Mouse (Mus musculus) limb, embryonic 11.5 days (tissue): ENCODE data around the gene Figla. TPM values are rescaled to one million over a fixed set of nuclear protein-coding genes. Genes with fewer than 3 reads are reported as not detected.

Source experiments
- ATAC-seq: fragments of 200-750 bp; cut with Nextera tagmentation; 2 replicates; pipeline ENCODE4 v1.8.0; 2017; ENCODE audit warnings: low read depth; ENCODE audit not compliant: insufficient number of reproducible peaks, low FRiP score, low TSS enrichment
- DNase-seq: peaks from one replicate; pipeline ENCODE4 v3.0.0-alpha.2; 2015; ENCODE audit warnings: low spot score
- H3K27ac ChIP-seq: fragments of 300-500 bp; sonication (generic); replicated peaks from 2 replicates; pipeline ENCODE4 v1.5.1; 2014; ENCODE audit warnings: low read depth, mild to moderate bottlenecking, low read length
- H3K27me3 ChIP-seq: fragments of 300-500 bp; sonication (generic); 2 replicates; pipeline ENCODE4 v1.6.1; 2014; ENCODE audit warnings: mild to moderate bottlenecking, low read length, mixed read lengths; ENCODE audit not compliant: control insufficient read depth, insufficient read depth
- H3K36me3 ChIP-seq: fragments of 300-500 bp; sonication (generic); 2 replicates; pipeline ENCODE4 v1.6.1; 2014; ENCODE audit warnings: mild to moderate bottlenecking, low read length, moderate library complexity, mixed read lengths; ENCODE audit not compliant: control insufficient read depth, insufficient read depth
- H3K4me1 ChIP-seq: fragments of 300-500 bp; sonication (generic); 2 replicates; pipeline ENCODE4 v1.6.1; 2014; ENCODE audit warnings: low read length, mixed read lengths; ENCODE audit not compliant: control insufficient read depth, insufficient read depth
- H3K4me2 ChIP-seq: fragments of 300-500 bp; sonication (generic); 2 replicates; pipeline ENCODE4 v1.6.1; 2014; ENCODE audit warnings: low read depth, mild to moderate bottlenecking, moderate library complexity; ENCODE audit not compliant: severe bottlenecking
- H3K4me3 ChIP-seq: fragments of 300-500 bp; sonication (generic); 2 replicates; pipeline ENCODE4 v1.5.1; 2014; ENCODE audit warnings: low read depth, low read length
- H3K9ac ChIP-seq: fragments of 300-500 bp; sonication (generic); 2 replicates; pipeline ENCODE4 v1.6.1; 2014; ENCODE audit warnings: mild to moderate bottlenecking, low read length
- H3K9me3 ChIP-seq: fragments of 300-500 bp; sonication (generic); 2 replicates; pipeline ENCODE4 v1.6.1; 2016; ENCODE audit warnings: low read length; ENCODE audit not compliant: control insufficient read depth
- WGBS: fragments of 180-500 bp; shearing (Covaris S2); extraction: QIAGEN DNeasy Blood & Tissue Kit; methylation state at CpG from one replicate; pipeline ENCODE4 v1.1.7; 2014; 5-methylcytosine and 5-hydroxymethylcytosine counted together
- polyA plus RNA-seq: library from polyadenylated mRNA; unstranded; fragments of >200 nt; fragmentation: Nextera tagmentation; extraction: Ambion mirVana; gene quantifications from 2 replicates; pipeline ENCODE4 v1.2.1, GENCODE M21; 2014

Gene Figla
- polyA plus RNA-seq, 1 experiment from 2014 or later = not detected

DNA sequence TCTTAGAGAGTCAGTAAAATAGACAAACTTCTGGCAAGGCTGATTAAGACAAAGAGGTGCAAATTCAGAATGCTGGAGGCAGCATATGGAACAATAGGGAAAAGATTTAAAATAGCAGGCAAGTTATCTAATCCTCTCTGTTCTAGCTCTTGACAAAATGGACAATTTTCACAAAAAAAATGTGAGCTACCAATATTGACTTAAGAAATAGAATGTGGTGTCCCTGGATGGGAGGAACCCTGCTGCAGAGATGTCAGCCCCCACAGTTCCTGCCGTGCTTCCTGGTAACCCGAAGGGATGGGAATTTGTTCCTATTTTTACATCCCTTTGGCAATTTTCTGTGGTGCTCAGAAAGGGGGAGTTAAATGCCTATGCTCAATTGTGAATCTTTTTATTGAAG, 22.9 kb downstream of the Figla start:
- ATAC-seq (no peak), DNase-seq (no peak)
- WGBS = 96% methylated on average over 2 of the region's 2 CpGs

DNA sequence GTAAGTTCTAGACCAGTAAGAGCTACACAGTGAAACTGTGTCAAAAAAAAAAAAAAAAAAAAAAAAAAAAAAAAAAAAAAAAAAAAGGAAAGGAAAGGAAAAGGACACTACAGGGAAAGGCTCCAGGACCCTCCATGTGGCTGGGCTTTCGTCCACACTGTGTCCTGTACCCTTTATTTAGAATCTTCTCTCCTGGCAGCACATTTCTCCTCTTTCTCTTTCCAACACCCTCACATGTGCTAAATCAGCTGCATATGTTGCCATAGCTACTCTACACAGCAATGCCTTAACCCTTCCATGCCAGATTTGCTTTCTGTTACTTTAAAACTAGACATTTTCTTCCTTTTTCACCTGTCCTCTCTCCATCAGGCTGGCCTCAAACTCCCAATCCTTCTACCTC, 24.2 kb downstream of the Figla start:
- Histone ChIP-seq H3K9ac (no peak overlapping the region), H3K4me2 (no peak overlapping the region), H3K36me3 (no peaks in the 10 kb centered on the region), H3K27ac (no peak overlapping the region), H3K27me3 (no peaks in the 10 kb centered on the region), H3K4me1 (no peaks in the 10 kb centered on the region), H3K4me3 (no peak overlapping the region), H3K9me3 (no peaks in the 10 kb centered on the region)
- 89% methylated on average over 1 of the region's 1 CpGs for WGBS
- ATAC-seq (no peak), DNase-seq (no peak)

More for the DNA sequence above, 22.9 kb downstream of the Figla start:
- Histone ChIP-seq H3K4me1 (no peaks in the 10 kb centered on the region), H3K9me3 (no peaks in the 10 kb centered on the region), H3K27me3 (no peaks in the 10 kb centered on the region), H3K4me3 (no peak overlapping the region), H3K36me3 (no peaks in the 10 kb centered on the region), H3K9ac (no peak overlapping the region), H3K4me2 (no peak overlapping the region), H3K27ac (no peak overlapping the region)

DNA sequence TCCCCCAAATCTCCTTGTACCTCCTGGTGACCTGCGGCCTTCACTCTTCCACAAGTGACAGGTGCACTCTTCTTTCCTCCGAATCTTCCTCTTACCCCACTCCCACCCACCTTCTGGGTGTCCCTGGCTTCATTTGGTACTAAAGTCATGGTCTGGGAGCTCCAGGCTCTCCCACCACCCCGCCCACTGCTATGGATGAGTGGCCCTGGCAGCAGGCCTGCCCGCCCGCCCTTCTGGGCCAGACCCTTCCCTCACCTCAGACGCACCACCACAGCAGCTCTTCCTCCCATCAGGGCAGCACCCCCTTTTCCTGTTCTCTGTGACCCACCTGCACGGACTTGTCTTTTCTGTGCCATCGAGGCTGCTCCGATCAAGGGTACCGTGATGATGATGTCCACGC, 31.5 kb downstream of the Figla start:
- Histone ChIP-seq H3K9me3 (no peaks in the 10 kb centered on the region), H3K27me3 (no peaks in the 10 kb centered on the region), H3K4me3 (no peak overlapping the region), H3K4me1 (no peaks in the 10 kb centered on the region), H3K4me2 (no peak overlapping the region), H3K9ac (no peak overlapping the region), H3K27ac (no peak overlapping the region), H3K36me3 (no peaks in the 10 kb centered on the region)
- DNase-seq (no peak), ATAC-seq (no peak)
- 93% methylated on average over 11 of the region's 11 CpGs for WGBS

DNA sequence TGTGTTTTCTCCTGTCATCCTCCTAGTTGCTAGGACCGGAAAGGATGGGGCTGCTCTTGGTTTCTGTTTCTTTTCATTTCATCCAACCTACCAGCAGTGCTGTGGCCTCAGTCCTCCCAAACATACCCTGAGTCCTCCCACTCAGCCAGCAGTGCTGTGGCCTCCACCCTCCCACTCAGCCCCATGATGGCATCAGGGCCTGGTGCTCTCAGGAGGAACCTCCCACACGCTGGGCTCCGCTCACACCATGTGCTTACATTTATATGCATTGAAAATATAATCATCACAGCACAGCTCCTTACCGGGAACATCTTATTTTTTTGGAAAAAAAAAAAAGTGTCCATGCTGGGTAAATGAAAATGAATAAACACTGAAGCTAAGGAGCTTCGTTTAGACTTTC, 32.5 kb downstream of the Figla start:
- H3K4me2 ChIP-seq = no peak overlapping the region
- WGBS = 87% methylated on average over 5 of the region's 5 CpGs
- DNase-seq = no peak

DNA sequence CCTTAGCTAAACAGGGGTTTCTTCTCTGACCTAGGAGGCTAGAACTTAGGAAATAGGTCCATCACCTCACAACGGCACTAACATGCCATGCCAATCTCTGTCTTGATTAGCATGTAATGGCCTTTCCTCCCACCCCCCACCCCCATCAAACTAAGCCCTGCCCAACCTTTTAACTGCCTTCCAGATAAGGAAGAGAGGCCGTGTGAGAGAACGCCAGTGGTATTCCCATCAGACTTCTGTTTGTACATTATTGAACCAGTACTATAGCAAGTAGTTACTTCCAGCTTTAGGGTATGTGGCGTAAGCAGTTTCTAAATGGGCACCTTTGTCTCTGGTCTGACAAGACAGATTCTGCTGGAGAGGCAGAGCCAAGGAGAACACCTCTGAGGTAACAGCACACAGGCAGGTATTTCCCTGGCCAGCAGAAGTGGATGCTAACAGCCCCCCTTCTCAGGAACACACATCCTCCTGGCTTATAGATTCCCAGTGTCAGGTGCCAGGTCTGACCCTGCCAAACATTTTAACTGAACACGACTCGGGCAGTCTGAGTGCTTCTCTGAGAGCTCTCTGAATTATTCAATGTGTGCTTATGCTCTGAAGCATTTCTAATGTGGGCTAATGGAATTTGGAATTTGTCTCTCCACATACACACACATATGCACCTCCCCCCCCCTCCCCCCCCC, 34.8 kb downstream of the Figla start:
- Histone ChIP-seq H3K27me3 (no peaks in the 10 kb centered on the region), H3K9ac (no peak overlapping the region), H3K36me3 (no peaks in the 10 kb centered on the region), H3K9me3 (no peaks in the 10 kb centered on the region), H3K4me3 (no peak overlapping the region), H3K4me1 (no peaks in the 10 kb centered on the region), H3K27ac (no peak overlapping the region), H3K4me2 (no peak overlapping the region)
- ATAC-seq = no peak
- 58% methylated on average over 6 of the region's 6 CpGs for WGBS
- DNase-seq = no peak

More for the DNA sequence above, 32.5 kb downstream of the Figla start:
- H3K9me3 ChIP-seq = no peaks in the 10 kb centered on the region
- H3K27ac ChIP-seq = no peak overlapping the region
- no peak overlapping the region for H3K4me3 ChIP-seq
- ATAC-seq = no peak
- H3K36me3 ChIP-seq = no peaks in the 10 kb centered on the region
- H3K9ac ChIP-seq = no peak overlapping the region
- no peaks in the 10 kb centered on the region for H3K4me1 ChIP-seq
- no peaks in the 10 kb centered on the region for H3K27me3 ChIP-seq

DNA sequence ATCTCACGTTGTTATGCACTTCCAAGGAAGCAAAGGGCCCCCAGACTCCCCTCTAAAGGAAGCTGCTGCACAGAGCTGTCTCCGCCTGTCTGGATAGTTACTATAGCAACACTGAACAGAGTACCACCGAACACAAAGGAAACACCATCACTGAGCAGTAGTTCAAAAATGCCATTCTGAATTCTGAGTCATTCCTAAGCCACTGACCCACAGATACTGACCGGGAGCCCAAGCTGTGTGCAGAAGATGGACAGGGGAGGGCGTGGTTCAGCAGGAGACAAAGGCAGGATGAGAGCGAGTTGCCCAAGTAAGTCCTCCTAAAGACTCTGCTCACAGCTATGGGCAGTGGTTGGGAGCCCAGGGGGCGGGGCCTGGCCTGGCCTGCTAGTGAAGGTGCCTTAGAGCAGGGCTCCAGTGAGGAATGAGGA, 36.1 kb downstream of the Figla start:
- H3K9ac ChIP-seq = no peak overlapping the region
- no peak overlapping the region for H3K27ac ChIP-seq
- H3K36me3 ChIP-seq = no peaks in the 10 kb centered on the region

DNA sequence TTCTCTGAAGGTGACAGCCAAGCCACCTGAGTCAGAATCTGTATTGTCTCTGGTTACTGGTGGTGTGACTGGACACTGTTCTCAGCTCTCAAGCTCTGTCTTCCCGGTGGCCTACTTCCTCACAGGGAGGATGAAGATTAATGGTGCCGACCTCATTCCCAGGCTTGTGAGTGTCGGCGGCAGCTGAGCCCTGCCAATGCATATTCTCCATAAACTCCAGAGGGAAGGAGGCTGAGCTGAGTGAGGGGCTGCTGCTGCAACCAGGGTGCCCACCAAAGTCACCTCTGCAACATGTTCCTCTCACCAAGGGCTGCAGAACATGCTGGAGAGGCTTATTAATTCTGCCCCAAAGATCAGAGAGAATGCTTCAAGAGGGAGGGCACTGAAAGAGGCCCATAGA, 36.6 kb downstream of the Figla start:
- no peaks in the 10 kb centered on the region for H3K4me1 ChIP-seq
- H3K9ac ChIP-seq = no peak overlapping the region
- H3K4me3 ChIP-seq = no peak overlapping the region
- no peaks in the 10 kb centered on the region for H3K9me3 ChIP-seq
- no peak overlapping the region for H3K27ac ChIP-seq
- 40% methylated on average over 4 of the region's 4 CpGs for WGBS
- no peak for DNase-seq
- ATAC-seq = no peak
- no peak overlapping the region for H3K4me2 ChIP-seq
- no peaks in the 10 kb centered on the region for H3K27me3 ChIP-seq
- no peaks in the 10 kb centered on the region for H3K36me3 ChIP-seq

More for the DNA sequence above, 36.1 kb downstream of the Figla start:
- no peaks in the 10 kb centered on the region for H3K9me3 ChIP-seq
- no peak overlapping the region for H3K4me2 ChIP-seq
- ATAC-seq = no peak
- no peak overlapping the region for H3K4me3 ChIP-seq
- WGBS = 52% methylated on average over 7 of the region's 7 CpGs
- peak; percentile 23 for DNase-seq
- H3K4me1 ChIP-seq = no peaks in the 10 kb centered on the region
- H3K27me3 ChIP-seq = no peaks in the 10 kb centered on the region

DNA sequence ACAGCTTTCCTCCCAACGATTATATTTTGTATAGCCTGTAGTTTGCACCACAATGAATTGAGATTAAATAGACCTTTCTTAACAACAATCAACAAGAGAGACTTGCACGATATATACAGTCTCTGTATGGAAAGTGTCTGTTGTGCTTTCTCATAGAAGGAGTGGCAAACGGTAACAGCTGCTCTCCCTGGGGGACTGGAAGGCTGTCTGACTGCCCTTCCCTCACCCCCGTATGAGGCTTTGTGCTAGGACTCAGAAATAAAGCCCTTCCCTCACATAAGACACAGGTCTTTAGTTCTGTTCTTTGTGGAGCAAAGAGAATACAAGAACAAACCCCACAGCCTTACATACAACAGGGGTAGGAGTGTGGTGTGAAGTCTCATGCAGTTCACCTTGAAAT, 37.1 kb downstream of the Figla start:
- Histone ChIP-seq H3K4me2 (no peak overlapping the region), H3K4me1 (no peaks in the 10 kb centered on the region), H3K27me3 (no peaks in the 10 kb centered on the region), H3K27ac (no peak overlapping the region), H3K9me3 (no peaks in the 10 kb centered on the region), H3K9ac (no peak overlapping the region), H3K4me3 (no peak overlapping the region), H3K36me3 (no peaks in the 10 kb centered on the region)
- no peak for ATAC-seq
- DNase-seq = no peak
- WGBS = 59% methylated on average over 4 of the region's 4 CpGs

DNA sequence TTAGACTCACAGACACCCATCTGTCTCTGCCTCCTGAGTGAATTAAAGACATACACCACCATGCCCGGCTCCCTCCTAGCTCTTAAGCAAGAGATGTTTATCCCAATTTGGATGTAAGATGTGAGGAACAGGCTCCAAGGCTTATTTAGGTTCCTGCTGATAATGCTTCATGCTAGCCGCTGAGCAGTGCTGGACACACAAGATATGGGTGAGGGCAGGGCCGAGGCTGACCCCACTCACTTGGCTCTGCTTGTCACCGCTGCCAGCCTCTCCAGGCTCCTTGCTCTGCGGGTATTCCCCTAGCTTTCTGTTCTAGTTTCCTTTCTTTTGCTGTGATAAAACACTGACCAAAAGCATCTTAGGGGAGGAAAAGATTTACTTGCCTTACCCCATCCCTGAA, 37.6 kb downstream of the Figla start:
- Histone ChIP-seq H3K9ac (no peak overlapping the region), H3K4me1 (no peaks in the 10 kb centered on the region)
- 71% methylated on average over 5 of the region's 5 CpGs for WGBS

More for the DNA sequence above, 37.6 kb downstream of the Figla start:
- Histone ChIP-seq H3K9me3 (no peaks in the 10 kb centered on the region), H3K4me2 (no peak overlapping the region), H3K4me3 (no peak overlapping the region), H3K27me3 (no peaks in the 10 kb centered on the region), H3K36me3 (no peaks in the 10 kb centered on the region), H3K27ac (no peak overlapping the region)
- ATAC-seq = no peak
- DNase-seq = no peak
